Mouse (Mus musculus): ENCODE data around the gene Vamp8.

The Vamp8 gene

GRCm38 (mm10) chr6:72348411-72348810 lies 42.1 kb downstream of the Vamp8 start:
- peak; percentile 63 for DNase-seq

- DNase-seq, result peak; percentile 98
Measured at GRCm38 (mm10) chr6:72347166-72347941, 43.1 kb downstream of the Vamp8 start, which contains the start of gene 0610030E20Rik. TSS of gene 0610030E20Rik (plus strand) at chr6:72347317.

GRCm38 (mm10) chr6:72346261-72346660 lies 44.2 kb downstream of the Vamp8 start:
- DNase-seq, result peak; percentile 24

GRCm38 (mm10) chr6:72345633-72346032 lies 44.9 kb downstream of the Vamp8 start:
- DNase-seq, result no peak

GRCm38 (mm10) chr6:72345074-72345567 lies 45.4 kb downstream of the Vamp8 start, which contains the start of gene Usp39:
TSS of gene Usp39 (minus strand) at chr6:72345184.
- DNase-seq, result peak; percentile 96

GRCm38 (mm10) chr6:72344396-72345073 lies 46.0 kb downstream of the Vamp8 start:
- no peak for DNase-seq

GRCm38 (mm10) chr6:72340481-72340880 lies 50.0 kb downstream of the Vamp8 start:
- DNase-seq, result peak; percentile 66
